Mouse (Mus musculus) CD4-positive, CD25-positive, alpha-beta regulatory T cell, adult 2 months (primary cell): ENCODE data around the gene Acox2.
A peak's percentile ranks its signal among the peaks of the same experiment; 100 is the strongest.

Source experiments
- DNase-seq: peaks from one replicate; pipeline ENCODE4 v3.0.0-alpha.2; 2012; ENCODE audit warnings: low read depth, low spot score

Acox2 gene

GRCm38 (mm10) chr14:8250141-8250871, 8.8 kb downstream of the Acox2 start:
- DNase-seq: no peak

- DNase-seq: no peak
Observed at GRCm38 (mm10) chr14:8249206-8249605, 9.9 kb downstream of the Acox2 start.

GRCm38 (mm10) chr14:8246878-8247277, 12.3 kb downstream of the Acox2 start:
- DNase-seq: no peak

- no peak for DNase-seq
Observed at GRCm38 (mm10) chr14:8244211-8244611, 14.9 kb downstream of the Acox2 start.

GRCm38 (mm10) chr14:8243136-8243888, 15.8 kb downstream of the Acox2 start:
- no peak for DNase-seq

GRCm38 (mm10) chr14:8242388-8242920, 16.7 kb downstream of the Acox2 start:
- DNase-seq: no peak

- DNase-seq: no peak
Observed at GRCm38 (mm10) chr14:8241816-8242215, 17.3 kb downstream of the Acox2 start.

- DNase-seq: no peak
Observed at GRCm38 (mm10) chr14:8233252-8233651, 25.9 kb downstream of the Acox2 start.

- no peak for DNase-seq
Observed at GRCm38 (mm10) chr14:8232155-8232910, 26.8 kb downstream of the Acox2 start.

GRCm38 (mm10) chr14:8229367-8230019, 29.7 kb downstream of the Acox2 start:
- DNase-seq: no peak

- no peak for DNase-seq
Observed at GRCm38 (mm10) chr14:8224805-8225204, 34.3 kb downstream of the Acox2 start.

- DNase-seq: no peak
Observed at GRCm38 (mm10) chr14:8223506-8224293, 35.5 kb downstream of the Acox2 start.

GRCm38 (mm10) chr14:8222561-8222960, 36.6 kb downstream of the Acox2 start:
- DNase-seq: no peak

- DNase-seq: no peak
Observed at GRCm38 (mm10) chr14:8220912-8221311, 38.2 kb downstream of the Acox2 start.

GRCm38 (mm10) chr14:8220306-8220705, 38.8 kb downstream of the Acox2 start:
- DNase-seq: peak; percentile 41

GRCm38 (mm10) chr14:8219876-8220275, 39.3 kb downstream of the Acox2 start:
- no peak for DNase-seq

- DNase-seq: no peak
Observed at GRCm38 (mm10) chr14:8218730-8219380, 40.3 kb downstream of the Acox2 start.

GRCm38 (mm10) chr14:8218238-8218637, 40.9 kb downstream of the Acox2 start:
- DNase-seq: no peak

- no peak for DNase-seq
Observed at GRCm38 (mm10) chr14:8216100-8216499, 43.1 kb downstream of the Acox2 start.

GRCm38 (mm10) chr14:8215208-8215778, 43.9 kb downstream of the Acox2 start:
- DNase-seq: peak; percentile 11
